Mouse (Mus musculus) hindbrain, embryonic 11.5 days (tissue): ENCODE results near the gene Atox1. TPM values are rescaled to one million over a fixed set of nuclear protein-coding genes. Genes with fewer than 3 reads are reported as not detected.

Experiments
- ATAC-seq: fragments of 200-750 bp; cut with Nextera tagmentation; 2 replicates; pipeline ENCODE4 v1.8.0; 2017; ENCODE audit warnings: mild to moderate bottlenecking, moderate TSS enrichment, moderate library complexity; ENCODE audit not compliant: low FRiP score
- DNase-seq: peaks from one replicate; pipeline ENCODE4 v3.0.0-alpha.2; 2015; ENCODE audit warnings: low spot score
- H3K27ac ChIP-seq: fragments of 300-500 bp; sonication (generic); 2 replicates; pipeline ENCODE4 v1.5.1; 2014; ENCODE audit warnings: mild to moderate bottlenecking, low read depth, low read length
- H3K27me3 ChIP-seq: fragments of 300-500 bp; sonication (generic); 2 replicates; pipeline ENCODE4 v1.6.1; 2014; ENCODE audit warnings: mild to moderate bottlenecking, low read length, moderate library complexity, mixed read lengths; ENCODE audit not compliant: control insufficient read depth, insufficient read depth
- H3K36me3 ChIP-seq: fragments of 300-500 bp; sonication (generic); 2 replicates; pipeline ENCODE4 v1.6.1; 2014; ENCODE audit warnings: mild to moderate bottlenecking, low read length, moderate library complexity, mixed read lengths; ENCODE audit not compliant: control insufficient read depth, insufficient read depth
- H3K4me1 ChIP-seq: fragments of 300-500 bp; sonication (generic); replicated peaks from 2 replicates; pipeline ENCODE4 v1.6.1; 2014; ENCODE audit warnings: low read length, mixed read lengths; ENCODE audit not compliant: control insufficient read depth, insufficient read depth
- H3K4me2 ChIP-seq: fragments of 300-500 bp; sonication (generic); replicated peaks from 2 replicates; pipeline ENCODE4 v1.6.1; 2014; ENCODE audit warnings: mild to moderate bottlenecking, low read depth, low read length
- H3K4me3 ChIP-seq: fragments of 300-500 bp; sonication (generic); 2 replicates; pipeline ENCODE4 v1.5.1; 2014; ENCODE audit warnings: low read depth, low read length
- H3K9ac ChIP-seq: fragments of 300-500 bp; sonication (generic); 2 replicates; pipeline ENCODE4 v1.6.1; 2014; ENCODE audit warnings: low read depth, low read length
- H3K9me3 ChIP-seq: fragments of 300-500 bp; sonication (generic); 2 replicates; pipeline ENCODE4 v1.6.1; 2016; ENCODE audit warnings: low read length; ENCODE audit not compliant: control insufficient read depth
- WGBS: fragments of 180-500 bp; shearing (Covaris S2); extraction: QIAGEN DNeasy Blood & Tissue Kit; methylation state at CpG from one replicate; pipeline ENCODE4 v1.1.7; 2014; 5-methylcytosine and 5-hydroxymethylcytosine counted together
- polyA plus RNA-seq: library from polyadenylated mRNA; unstranded; fragments of >200 nt; fragmentation: Nextera tagmentation; extraction: Ambion mirVana; gene quantifications from 2 replicates; pipeline ENCODE4 v1.2.1, GENCODE M21; 2014

Atox1 gene
- polyA plus RNA-seq, 1 experiment from 2014 or later = 262 TPM

DNA sequence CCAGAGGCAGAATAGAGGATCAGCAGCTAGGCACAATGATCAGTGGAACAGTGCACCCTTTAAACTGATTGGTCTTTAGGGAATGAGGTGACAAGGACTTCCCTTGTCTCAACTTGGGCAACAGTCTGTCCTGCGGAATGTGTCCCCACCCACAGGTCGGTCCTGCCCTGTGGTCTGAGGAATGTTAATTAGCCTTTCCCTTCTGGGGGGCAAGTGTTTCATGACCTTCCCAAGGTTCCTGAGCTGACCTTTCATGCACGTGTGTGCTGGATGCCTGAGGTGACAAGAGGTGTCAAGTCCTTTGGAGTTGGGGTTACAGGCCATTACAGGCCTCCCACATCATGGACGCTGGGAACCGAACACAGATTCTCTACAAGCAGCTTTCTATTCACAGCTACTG, 21.3 kb downstream of the Atox1 start:
- 57% methylated on average over 5 of the region's 5 CpGs for WGBS
- ATAC-seq (no peak), DNase-seq (no peak)
- Histone ChIP-seq H3K36me3 (no peaks in the 10 kb centered on the region), H3K4me2 (no peak overlapping the region), H3K4me3 (no peak overlapping the region), H3K9me3 (no peaks in the 10 kb centered on the region), H3K9ac (no peak overlapping the region), H3K27me3 (no peaks in the 10 kb centered on the region), H3K4me1 (no peaks in the 10 kb centered on the region), H3K27ac (no peak overlapping the region)

DNA sequence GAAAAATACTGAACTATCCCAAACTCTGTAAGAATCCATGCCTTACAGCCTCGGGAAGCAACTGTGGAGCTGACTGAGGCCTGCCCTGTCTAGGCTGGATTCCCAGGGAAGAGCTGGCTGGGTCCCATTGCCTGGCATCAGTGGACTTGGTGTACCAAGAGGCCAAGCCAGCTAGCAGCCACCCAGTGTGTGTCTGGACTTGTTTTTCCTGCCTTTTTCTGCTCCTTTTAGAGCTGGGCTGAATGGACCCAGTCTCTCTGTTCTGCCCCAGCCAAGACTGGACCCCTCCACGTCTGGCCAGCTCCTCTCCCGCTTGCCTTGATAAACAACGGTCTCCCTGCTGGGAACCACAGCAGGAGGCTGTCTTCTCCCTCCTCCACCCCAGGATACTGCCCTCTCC, 23.0 kb downstream of the Atox1 start:
- WGBS = 38% methylated on average over 4 of the region's 4 CpGs

DNA sequence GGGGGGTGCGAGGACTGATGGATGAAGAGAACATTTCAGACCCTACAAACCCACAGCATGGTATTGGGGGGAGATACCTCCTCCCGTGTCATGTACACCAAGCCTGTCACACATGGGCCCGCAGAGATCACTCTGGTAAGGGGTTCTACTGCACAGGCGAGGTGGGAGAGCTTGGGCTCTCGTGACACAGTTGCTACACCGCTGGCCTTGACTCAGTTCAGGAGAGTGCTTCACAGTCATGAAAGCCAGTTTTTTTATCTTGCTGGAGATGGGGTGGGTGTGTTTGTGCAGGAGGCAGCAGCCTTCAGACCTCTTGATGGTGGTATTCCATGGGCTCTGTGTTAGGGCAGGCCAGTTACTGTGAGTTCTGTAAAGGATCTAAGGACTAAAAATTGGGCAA, 24.9 kb downstream of the Atox1 start:
- Histone ChIP-seq H3K4me3 (no peak overlapping the region), H3K27ac (no peak overlapping the region), H3K36me3 (no peaks in the 10 kb centered on the region), H3K4me2 (no peak overlapping the region), H3K4me1 (no peaks in the 10 kb centered on the region), H3K27me3 (no peaks in the 10 kb centered on the region), H3K9ac (no peak overlapping the region), H3K9me3 (no peaks in the 10 kb centered on the region)
- 84% methylated on average over 6 of the region's 6 CpGs for WGBS
- no peak for ATAC-seq
- no peak for DNase-seq

More for the DNA sequence above, 23.0 kb downstream of the Atox1 start:
- H3K4me2 ChIP-seq = no peak overlapping the region
- no peak for DNase-seq
- no peak overlapping the region for H3K27ac ChIP-seq
- H3K4me1 ChIP-seq = no peaks in the 10 kb centered on the region
- no peaks in the 10 kb centered on the region for H3K36me3 ChIP-seq
- H3K9me3 ChIP-seq = no peaks in the 10 kb centered on the region
- H3K27me3 ChIP-seq = no peaks in the 10 kb centered on the region
- H3K9ac ChIP-seq = no peak overlapping the region
- H3K4me3 ChIP-seq = no peak overlapping the region
- ATAC-seq = no peak

DNA sequence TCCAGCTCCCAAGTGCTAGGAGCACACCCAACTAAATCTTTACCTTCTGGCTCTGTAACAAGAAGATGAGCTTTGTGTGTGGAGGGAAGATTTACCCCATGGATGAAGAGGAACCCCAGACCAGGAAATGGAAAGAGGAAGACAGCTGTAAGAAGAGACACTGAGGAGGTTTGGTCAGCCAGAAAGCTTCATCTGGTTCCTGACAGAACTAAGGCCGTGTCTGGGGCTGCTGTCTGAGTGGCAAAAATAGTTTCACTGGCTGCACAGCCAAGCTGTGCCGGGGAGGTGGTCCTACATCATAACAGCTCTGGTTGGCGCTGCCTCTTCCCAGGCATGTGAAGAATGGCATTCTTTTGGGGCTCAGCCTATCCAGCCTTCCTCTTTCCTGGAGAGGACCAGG, 28.1 kb downstream of the Atox1 start:
- Histone ChIP-seq H3K4me1 (no peaks in the 10 kb centered on the region; the same call in 1 of the 2 replicates), H3K4me3 (no peak overlapping the region), H3K27me3 (no peaks in the 10 kb centered on the region), H3K9ac (no peak overlapping the region), H3K9me3 (no peaks in the 10 kb centered on the region), H3K4me2 (no peak overlapping the region), H3K36me3 (no peaks in the 10 kb centered on the region), H3K27ac (no peak overlapping the region)
- DNase-seq (no peak), ATAC-seq (no peak)
- 75% methylated on average over 3 of the region's 3 CpGs for WGBS

DNA sequence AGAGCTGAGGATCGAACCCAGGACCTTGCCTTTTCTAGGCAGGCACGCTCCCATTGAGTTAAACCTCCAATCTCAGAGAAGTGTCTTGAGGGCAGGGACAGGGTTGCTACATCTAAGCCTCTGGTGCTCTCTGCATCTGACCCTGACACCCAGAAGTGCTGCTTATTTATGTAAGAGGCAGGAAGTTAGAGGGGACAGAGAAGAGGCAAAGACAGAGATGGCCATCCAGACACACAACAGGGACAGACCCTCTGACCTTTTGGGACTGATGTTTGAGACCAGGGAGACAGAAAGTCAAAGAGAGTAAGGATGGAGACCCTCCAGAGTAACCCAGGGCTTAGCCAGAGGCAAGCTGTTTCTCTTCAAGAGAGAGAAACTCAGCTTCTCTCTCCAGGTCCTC, 31.1 kb downstream of the Atox1 start:
- Histone ChIP-seq H3K4me3 (no peak overlapping the region), H3K27me3 (no peaks in the 10 kb centered on the region), H3K9me3 (no peaks in the 10 kb centered on the region), H3K4me2 (no peak overlapping the region), H3K27ac (no peak overlapping the region), H3K9ac (no peak overlapping the region), H3K36me3 (no peaks in the 10 kb centered on the region), H3K4me1 (peaks cover 6% of the 10 kb centered on the region; the same call in 1 of the 2 replicates)
- WGBS = 83% methylated on average over 2 of the region's 2 CpGs
- DNase-seq (no peak), ATAC-seq (no peak)

DNA sequence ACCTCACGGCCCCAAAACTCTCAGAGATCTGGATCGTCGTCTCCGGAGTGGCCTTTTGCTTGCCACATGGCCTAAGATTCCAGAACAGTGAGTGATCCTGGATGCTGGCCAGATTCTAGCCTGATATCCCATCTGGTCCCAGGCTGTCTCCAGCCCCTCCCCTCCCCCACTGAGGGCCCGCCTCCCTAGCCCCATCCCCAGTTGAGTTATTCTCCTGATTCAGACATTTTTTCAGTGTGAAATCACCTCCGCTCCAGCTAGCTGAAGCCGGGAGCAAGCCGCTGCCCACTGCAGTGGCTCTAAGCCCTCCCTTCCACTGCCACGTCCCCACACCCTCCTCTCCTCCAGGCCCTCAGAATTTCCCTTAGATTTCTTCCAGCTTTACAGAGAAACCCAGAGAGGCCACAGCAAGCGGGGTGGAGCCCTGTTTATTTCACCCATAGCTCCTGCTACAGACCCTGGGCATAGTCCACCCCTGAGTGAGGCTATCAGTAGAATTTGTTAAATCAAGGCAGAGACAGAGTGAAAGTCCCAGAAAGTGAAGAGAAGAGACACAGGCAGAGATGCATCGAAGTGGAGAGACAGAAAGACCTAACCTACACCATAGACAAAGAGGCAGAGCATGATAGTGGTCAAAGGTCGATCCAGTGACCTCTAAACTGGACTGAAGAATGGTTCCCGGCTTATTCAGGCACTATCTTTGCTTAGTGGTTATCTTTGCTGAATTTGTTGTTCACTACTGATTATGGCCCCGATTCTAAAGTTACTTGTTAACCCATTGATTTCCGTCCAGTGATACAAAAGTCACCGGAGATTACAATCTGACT, 32.6 kb downstream of the Atox1 start:
- H3K36me3 ChIP-seq = no peaks in the 10 kb centered on the region
- H3K4me3 ChIP-seq = no peak overlapping the region
- no peak overlapping the region for H3K4me2 ChIP-seq
- no peaks in the 10 kb centered on the region for H3K27me3 ChIP-seq
- WGBS = 37% methylated on average over 16 of the region's 16 CpGs
- H3K4me1 ChIP-seq = peaks cover 11% of the 10 kb centered on the region; the same call in 1 of the 2 replicates
- H3K27ac ChIP-seq = peak overlapping the region; percentile 51; the same call in 1 of the 2 replicates
- no peaks in the 10 kb centered on the region for H3K9me3 ChIP-seq
- DNase-seq = peak; percentile 81
- no peak overlapping the region for H3K9ac ChIP-seq
- ATAC-seq = peak; percentile 38

DNA sequence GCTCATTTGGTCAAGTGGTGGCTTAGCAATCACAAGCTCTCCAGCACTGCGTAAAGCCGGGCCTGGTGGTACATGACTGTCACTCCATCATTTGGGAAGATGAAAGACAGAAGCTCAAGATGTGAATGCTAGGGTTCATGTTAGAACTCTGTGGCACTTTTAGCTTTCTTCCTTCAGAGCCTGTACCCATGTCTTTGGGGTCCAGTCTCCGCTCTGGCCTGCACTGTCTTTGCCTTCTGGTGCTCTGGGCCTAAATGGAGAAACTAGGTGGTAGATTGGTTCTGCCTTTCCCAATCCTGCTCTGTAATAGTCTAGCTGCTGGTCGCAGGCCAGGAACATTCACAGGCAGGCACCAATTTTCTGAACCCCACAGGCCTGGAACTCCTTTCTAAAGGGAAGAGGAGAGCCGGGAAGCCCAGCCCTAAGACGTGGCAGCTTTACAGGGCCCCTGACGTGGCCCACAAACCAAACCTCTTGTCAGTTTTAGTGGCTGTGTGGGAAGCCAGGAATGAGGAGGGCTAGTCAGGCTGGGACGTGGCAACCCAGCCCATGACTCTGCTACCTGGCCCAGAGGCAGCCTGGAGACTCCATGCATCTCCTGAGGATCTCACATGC, 36.2 kb downstream of the Atox1 start:
- no peak overlapping the region for H3K4me2 ChIP-seq
- peaks cover 12% of the 10 kb centered on the region for H3K4me1 ChIP-seq
- H3K4me3 ChIP-seq = no peak overlapping the region
- H3K27me3 ChIP-seq = no peaks in the 10 kb centered on the region
- peak overlapping the region; percentile 79 for H3K27ac ChIP-seq
- WGBS = 72% methylated on average over 8 of the region's 8 CpGs
- ATAC-seq (no peak), DNase-seq (no peak)
- H3K9ac ChIP-seq = no peak overlapping the region
- no peaks in the 10 kb centered on the region for H3K36me3 ChIP-seq
- H3K9me3 ChIP-seq = no peaks in the 10 kb centered on the region

DNA sequence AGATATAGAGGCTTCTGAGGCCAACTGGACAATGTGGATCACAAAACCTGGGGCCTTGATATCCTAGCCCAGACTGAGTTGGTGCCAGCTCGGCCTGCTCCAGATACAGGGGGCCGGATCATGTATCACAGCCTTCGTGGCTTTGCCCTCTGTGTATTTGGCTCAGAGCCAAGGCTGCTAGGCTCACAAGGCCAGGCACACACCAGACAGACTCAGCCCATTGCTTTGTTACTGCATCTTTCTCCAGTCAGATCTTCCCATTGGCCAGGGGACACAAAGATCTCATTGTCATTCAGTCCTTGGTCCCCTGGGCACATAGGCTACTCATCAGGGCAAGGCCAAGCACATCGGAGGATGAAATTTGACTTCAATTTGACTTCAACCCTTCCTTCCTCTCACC, 37.3 kb downstream of the Atox1 start:
- 20% methylated on average over 4 of the region's 4 CpGs for WGBS

DNA sequence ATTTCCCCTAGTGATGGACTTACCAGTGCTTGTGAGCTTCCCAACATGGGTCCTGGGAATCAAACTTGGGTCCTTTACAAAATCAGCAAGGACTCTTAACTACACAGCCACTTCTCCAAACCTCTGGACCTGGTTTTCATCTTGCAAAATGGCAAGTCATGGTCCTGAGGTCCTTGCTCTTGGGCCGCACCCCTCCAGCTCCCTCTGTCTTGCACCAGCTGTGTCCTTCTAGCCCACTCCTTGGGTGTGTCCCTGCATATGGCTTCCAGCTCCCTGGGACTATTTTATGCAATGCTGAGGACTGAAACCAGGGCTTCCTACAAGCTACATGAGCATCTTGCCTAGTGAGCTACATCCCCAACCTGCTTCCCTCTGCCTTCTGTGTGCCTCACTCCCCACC, 38.1 kb downstream of the Atox1 start, which contains the start of gene Sparc:
Gene Sparc, minus strand, starts transcription at position 206 of the 400 bp plus-strand sequence.
- DNase-seq = no peak
- H3K9ac ChIP-seq = 0 out of 2 replicates have a peak within 1 kb of the TSS, but pooled peaks have one; percentile 0
- ATAC-seq = no peak
- no peaks in the 10 kb centered on the region for H3K9me3 ChIP-seq
- H3K4me3 ChIP-seq = no peak within 1 kb of the TSS
- H3K4me2 ChIP-seq = no peak within 1 kb of the TSS
- H3K4me1 ChIP-seq = peaks cover 21% of the 10 kb centered on the region
- peak within 1 kb of the TSS; percentile 79 for H3K27ac ChIP-seq
- H3K36me3 ChIP-seq = no peaks in the 10 kb centered on the region
- no peaks in the 10 kb centered on the region for H3K27me3 ChIP-seq
- WGBS = 95% methylated on average over 1 of the region's 1 CpGs

More for the DNA sequence above, 37.3 kb downstream of the Atox1 start:
- Histone ChIP-seq H3K4me1 (peaks cover 20% of the 10 kb centered on the region), H3K4me2 (no peak overlapping the region), H3K4me3 (no peak overlapping the region), H3K9me3 (no peaks in the 10 kb centered on the region), H3K9ac (0 out of 2 replicates have a peak overlapping the region, but pooled peaks have one; percentile 0), H3K27ac (peak overlapping the region; percentile 79), H3K36me3 (no peaks in the 10 kb centered on the region), H3K27me3 (no peaks in the 10 kb centered on the region)
- ATAC-seq (peak; percentile 86), DNase-seq (peak; percentile 82)
